Mouse (Mus musculus): Measurements from ENCODE around the gene Pgrmc2.

The Pgrmc2 gene

GRCm38 (mm10) chr3:41070519-41070918 lies 12.3 kb downstream of the Pgrmc2 start:
- DNase-seq (ENCODE audit: low read depth, low spot score), result no peak

- no peak for DNase-seq (ENCODE audit: low read depth, low spot score)
Measured at GRCm38 (mm10) chr3:41065320-41065719, 17.5 kb downstream of the Pgrmc2 start.

- DNase-seq (ENCODE audit: low read depth, low spot score), result no peak
Measured at GRCm38 (mm10) chr3:41062758-41063157, 20.1 kb downstream of the Pgrmc2 start.

DNA sequence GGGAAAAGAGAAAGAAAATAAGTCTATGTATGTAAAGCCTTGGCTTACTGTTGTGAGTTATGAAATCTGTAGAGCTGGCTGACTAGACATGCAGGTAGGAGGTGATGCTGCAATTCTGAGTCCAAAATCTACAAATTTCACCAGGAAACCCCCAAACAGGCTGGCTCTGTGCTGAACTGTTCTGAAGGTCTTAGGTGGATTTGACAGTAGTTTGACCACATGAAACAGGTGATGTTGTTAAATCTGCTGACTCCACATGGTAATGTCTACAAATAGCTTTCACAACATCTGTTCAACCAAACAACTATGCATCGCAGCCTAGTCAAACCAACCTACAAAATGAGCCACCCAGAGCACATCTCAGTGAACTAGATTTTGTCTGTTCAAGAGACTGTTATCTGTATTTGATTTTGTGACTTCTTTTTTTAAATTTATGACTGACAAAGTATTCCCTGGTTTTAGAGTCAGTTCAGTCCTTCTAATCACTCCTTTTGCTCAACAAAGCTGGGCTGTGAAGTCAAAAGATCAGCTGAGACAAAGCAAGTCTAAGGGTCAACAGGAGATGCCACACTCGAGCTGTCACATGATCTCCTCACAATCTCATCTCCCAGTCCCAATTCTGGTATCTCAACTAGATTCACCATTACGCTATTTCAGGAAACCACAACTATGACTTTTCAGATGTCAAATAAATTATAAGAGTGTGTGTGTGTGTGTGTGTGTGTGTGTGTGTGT lies 20.8 kb downstream of the Pgrmc2 start:
- no peak for DNase-seq (ENCODE audit: low read depth, low spot score)

DNA sequence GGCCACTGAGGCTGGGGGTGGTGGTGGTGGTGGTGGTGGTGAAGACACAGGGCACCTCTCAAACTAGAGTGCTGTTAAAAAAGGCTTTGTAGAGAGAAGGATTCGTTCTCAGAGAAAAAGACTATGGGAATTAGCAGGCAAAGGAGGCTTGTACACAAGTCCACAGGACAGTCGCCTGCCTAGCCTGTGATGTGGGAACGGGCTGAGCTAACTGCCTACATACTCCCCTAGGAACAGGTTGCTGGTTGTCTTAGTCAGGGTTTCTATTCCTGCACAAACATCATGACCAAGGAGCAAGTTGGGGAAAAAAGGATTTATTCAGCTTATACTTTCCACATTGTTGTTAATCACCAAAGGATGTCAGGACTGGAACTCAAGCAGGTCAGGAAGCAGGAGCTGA lies 23.6 kb downstream of the Pgrmc2 start:
- no peak for DNase-seq (ENCODE audit: low read depth, low spot score)

- DNase-seq (ENCODE audit: low read depth, low spot score), result no peak
Measured at GRCm38 (mm10) chr3:41058395-41058794, 24.5 kb downstream of the Pgrmc2 start.

GRCm38 (mm10) chr3:41053334-41053733 lies 29.5 kb downstream of the Pgrmc2 start:
- no peak for DNase-seq (ENCODE audit: low read depth, low spot score)

DNA sequence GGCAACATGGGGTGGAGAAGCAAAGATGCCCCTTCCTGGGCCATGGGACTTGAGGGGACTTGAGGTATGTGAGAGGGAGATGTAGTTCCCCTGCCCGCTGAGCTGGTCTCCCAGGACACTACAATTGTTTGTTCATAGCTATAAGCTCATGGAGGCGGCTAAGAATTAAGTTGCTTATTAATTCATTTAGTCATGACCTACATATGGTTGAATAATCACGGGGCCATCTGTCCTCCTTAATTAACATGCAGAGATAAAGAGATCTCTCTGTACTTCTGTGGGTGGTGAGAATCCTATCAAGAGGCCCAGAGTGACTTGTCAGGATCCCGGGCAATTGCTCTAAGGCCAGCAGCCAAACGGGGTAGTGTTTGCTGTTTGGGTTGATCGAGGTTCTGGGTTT lies 35.0 kb downstream of the Pgrmc2 start:
- no peak for DNase-seq (ENCODE audit: low read depth, low spot score)

DNA sequence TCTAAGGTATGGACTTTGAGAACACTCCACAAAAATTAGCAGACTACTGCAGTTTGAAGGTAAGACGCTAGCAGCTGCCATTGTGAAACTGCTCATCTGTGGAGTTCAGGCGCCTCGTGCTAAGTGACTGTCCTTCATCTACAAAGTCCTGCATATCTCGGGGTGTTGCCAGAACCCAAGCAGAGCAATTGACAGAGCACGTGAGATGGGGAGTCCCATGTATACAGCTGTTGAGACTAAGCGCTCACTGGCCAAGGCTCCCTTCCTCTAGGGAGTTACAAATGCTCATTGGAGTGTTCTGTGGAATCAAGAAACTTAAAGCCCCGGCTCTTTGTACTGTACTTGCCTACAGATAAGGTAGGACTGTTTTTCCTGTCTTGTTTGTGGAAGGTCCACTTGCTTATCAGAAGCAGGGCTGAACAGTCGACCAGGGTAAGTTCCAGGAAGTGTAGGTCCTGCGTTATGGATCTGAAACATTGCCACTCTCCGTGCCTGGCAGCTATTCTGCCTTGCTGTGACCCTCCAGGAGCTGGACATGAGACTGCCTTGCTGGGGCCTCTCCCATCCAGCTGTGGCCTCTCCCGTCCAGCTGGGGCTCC lies 39.0 kb downstream of the Pgrmc2 start:
- DNase-seq (ENCODE audit: low read depth, low spot score), result no peak

GRCm38 (mm10) chr3:41042195-41042938 lies 40.5 kb downstream of the Pgrmc2 start:
- DNase-seq (ENCODE audit: low read depth, low spot score), result peak; percentile 17

GRCm38 (mm10) chr3:41041241-41041640 lies 41.6 kb downstream of the Pgrmc2 start:
- no peak for DNase-seq (ENCODE audit: low read depth, low spot score)

DNA sequence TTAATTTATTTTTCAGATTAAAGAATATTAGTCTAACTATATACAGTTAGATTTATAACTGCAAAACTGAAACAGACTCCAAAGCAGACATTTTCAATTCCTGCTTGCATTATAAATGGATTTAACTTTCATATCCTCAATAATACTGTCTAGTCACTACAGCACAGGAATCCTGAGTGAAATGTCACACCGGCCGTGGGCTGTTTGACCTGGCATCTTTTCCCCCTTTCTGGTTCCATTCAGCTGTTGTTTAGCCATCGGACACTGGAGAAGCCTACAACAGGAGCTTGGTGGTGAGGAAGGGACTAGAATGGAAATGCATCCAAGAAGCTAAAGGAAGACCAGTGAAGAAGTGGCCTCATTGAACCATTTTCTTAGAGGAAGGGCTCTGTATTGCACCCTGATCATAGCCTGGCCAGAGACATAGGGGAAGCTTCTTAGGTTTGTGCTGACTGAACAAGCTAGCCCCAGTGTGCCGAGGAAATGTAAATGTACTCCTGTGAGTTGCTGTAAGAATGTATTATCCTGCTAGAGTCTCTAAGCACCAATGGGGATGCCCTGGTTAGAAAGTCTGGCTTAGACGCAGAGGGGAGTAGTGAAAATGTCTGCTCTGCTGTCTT lies 44.4 kb downstream of the Pgrmc2 start:
- no peak for DNase-seq (ENCODE audit: low read depth, low spot score)

- DNase-seq (ENCODE audit: low read depth, low spot score), result no peak
Measured at GRCm38 (mm10) chr3:41031286-41032210, 51.3 kb downstream of the Pgrmc2 start.

DNA sequence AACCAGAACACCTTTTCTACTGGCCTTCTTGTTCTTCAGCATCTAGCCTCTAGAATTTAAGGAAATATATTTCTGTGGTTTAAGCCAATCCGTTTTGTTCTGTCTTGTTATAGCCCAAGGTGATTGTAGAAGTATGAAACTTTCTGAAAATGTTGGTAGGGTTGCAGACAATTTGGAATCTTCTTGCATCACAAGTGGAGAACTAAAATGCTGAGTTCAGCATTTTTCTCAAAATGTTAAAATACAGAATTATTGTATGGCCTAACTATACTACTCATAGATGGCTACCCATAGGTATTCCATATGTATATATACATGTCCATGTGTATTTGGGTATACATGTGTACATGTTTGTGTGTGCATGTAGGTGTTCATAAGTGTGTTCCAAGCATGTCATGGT lies 52.1 kb downstream of the Pgrmc2 start:
- no peak for DNase-seq (ENCODE audit: low read depth, low spot score)

DNA sequence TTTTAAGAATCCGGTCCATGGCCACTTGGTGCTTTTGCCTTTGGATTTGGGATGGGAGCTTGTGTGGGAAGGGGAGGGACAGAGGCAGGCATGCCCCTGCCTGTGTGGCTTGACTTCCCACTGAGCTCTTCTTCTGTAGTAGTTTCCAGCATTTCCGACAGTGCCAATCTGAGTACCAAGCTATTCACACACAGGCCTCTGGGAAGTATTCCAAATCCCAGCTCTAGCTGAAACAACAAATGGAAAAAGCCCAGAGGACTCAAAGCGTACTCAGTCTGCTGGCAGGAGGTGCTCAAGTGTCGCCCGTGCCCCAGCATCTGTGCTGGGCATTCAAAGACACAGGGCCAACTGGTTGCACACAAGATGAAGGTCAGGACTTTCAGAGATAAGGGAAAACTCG lies 60.9 kb downstream of the Pgrmc2 start:
- DNase-seq (ENCODE audit: low read depth, low spot score), result no peak

DNA sequence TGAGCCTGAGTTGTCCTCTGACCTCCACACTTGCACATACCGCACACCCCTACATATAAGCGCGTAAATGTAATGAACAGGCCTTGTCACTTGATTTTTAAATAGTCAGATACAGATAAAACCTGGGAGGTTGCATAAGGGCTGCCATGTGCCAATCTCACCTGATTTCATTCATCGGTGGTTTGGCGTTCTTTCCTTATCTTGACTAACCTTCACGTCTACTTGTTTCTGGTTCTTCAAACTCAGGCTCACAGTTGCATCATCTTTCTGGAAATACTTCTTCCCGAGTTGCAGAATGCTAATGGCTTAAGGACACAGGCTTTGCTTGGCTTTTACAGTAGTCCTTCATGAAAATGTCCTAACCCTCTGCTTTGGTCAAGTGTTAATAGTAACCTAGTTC lies 62.2 kb downstream of the Pgrmc2 start:
- no peak for DNase-seq (ENCODE audit: low read depth, low spot score)

DNA sequence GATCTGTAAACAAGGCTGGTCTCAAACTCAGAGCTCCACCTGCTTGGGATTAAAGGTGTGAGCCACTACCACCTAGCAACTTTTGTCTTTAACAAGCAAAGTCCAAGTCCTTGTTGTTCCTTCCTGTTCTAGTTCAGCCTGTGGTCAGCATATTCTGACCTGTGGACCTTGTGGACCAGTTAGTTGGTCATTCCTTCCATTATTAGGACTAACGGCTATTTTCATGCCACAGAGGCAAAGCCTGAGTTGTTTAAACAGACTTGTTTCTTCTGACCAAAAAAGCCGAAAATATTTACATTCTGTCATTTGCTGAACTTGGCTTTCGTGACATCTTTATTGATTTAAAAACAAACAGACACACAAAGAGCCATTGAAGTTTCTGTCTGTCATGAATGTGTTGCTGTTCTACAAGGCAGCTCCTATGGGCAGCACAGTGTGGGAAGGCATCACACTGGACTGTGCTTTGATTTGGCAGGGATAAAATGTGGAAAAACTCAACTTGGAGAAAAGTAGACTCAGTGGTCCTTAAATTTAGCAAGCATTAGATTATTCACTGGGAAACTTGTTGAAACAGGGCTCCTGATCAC lies 64.7 kb downstream of the Pgrmc2 start:
- no peak for DNase-seq (ENCODE audit: low read depth, low spot score)
